ENCODE assay signal across 8 mouse cellular contexts in the genomic region with DNA sequence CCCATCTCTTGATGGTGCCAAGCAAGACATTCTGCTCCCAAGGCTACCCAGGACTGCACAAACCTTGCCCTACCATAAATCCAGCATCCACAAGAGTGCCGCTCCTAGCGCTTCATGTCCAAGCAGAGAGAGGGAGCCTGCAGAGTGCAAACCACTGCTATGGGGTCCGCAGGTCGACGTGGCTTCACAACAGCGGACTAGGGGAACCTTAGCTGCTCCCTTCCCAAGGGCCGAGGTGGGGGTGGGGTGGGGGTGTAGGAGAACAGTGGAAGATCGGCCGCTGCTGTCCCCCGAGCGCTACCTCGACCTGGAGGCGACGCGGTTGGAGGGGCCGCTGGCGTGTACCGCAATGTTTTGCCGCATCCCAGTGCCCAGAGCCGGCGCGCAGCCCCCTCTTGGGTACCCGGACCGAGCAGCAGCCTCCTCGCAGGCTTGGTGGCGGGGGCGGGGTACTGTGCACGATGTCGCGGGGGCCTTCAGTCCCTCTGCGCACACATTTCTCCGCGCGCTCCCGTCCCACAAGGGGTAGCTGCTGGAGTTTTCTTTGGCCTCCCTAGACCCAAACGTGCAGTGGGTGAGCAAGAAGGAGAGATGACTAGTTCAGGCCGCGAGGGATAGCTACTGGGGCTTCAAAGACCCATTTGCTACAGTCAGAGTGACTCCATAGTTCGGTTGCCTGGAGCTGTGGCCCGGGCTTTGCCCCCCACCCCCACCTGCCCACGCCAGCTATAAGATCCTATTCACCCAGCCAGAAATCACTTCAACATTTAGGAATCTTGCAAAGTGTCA. TPM values are rescaled to one million over a fixed set of nuclear protein-coding genes. Genes with fewer than 3 reads are reported as not detected.
DNase-seq lines count a peak whose midpoint lies in the region; ATAC-seq and TF ChIP-seq lines count a peak whose summit lies in the region.

No protein-coding gene starts in this region.

- DNase-seq in lung, embryonic 14.5 days = peak; percentile 0
- DNase-seq in lung, postnatal 36 days = no peak
- DNase-seq in intestine, embryonic 14.5 days (ENCODE audit: low spot score) = peak; percentile 52
- DNase-seq in urinary bladder, postnatal 36 days (ENCODE audit: low spot score in 2 of 2) = no peak
- no peak for DNase-seq in thymus, postnatal 36 days
- no peak for DNase-seq in adrenal gland, postnatal 14 days

- no peak; the same call in 1 of the 2 replicates for ATAC-seq in lung, embryonic 14.5 days (ENCODE audit: insufficient read depth)
- ATAC-seq in embryonic facial prominence, embryonic 12.5 days (ENCODE audit: insufficient number of reproducible peaks, insufficient read depth, low FRiP score, low TSS enrichment) = peak; percentile 26; the same call in 1 of the 2 replicates
- peak; percentile 47 for ATAC-seq in intestine, embryonic 14.5 days (replicated peaks; ENCODE audit: low FRiP score, low TSS enrichment, low read depth)
- peak; percentile 72 for ATAC-seq in midbrain, embryonic 13.5 days

- H3K4me2 ChIP-seq in lung, embryonic 14.5 days = peak overlapping the region; percentile 62
- H3K4me2 ChIP-seq in embryonic facial prominence, embryonic 12.5 days (replicated peaks) = peak overlapping the region; percentile 73
- H3K4me2 ChIP-seq in intestine, embryonic 14.5 days (ENCODE audit: low read length) = peak overlapping the region; percentile 60
- peak overlapping the region; percentile 59 for H3K4me2 ChIP-seq in midbrain, embryonic 13.5 days (replicated peaks)

- peak overlapping the region; percentile 36 for H3K4me3 ChIP-seq in lung, embryonic 14.5 days (ENCODE audit: low read depth, low read length)
- peak overlapping the region; percentile 45 for H3K4me3 ChIP-seq in embryonic facial prominence, embryonic 12.5 days
- H3K4me3 ChIP-seq in intestine, embryonic 14.5 days (ENCODE audit: low read depth, low read length) = peak overlapping the region; percentile 48
- peak overlapping the region; percentile 55 for H3K4me3 ChIP-seq in midbrain, embryonic 13.5 days (replicated peaks)

- TF ChIP-seq CTCF in lung, embryonic 14.5 days (IDR thresholded peaks at IDR 0.05; ENCODE audit: low read depth) = no peak

- WGBS in lung, embryonic 14.5 days = 9% methylated on average over 26 of the region's 41 CpGs
- 14% methylated on average over 39 of the region's 41 CpGs for WGBS in embryonic facial prominence, embryonic 12.5 days
- WGBS in intestine, embryonic 14.5 days = 9% methylated on average over 36 of the region's 41 CpGs
- WGBS in midbrain, embryonic 13.5 days = 11% methylated on average over 39 of the region's 41 CpGs

- H3K27ac ChIP-seq in lung, embryonic 14.5 days (ENCODE audit: low read depth) = no peak overlapping the region
- no peak overlapping the region for H3K27ac ChIP-seq in embryonic facial prominence, embryonic 12.5 days
- no peak overlapping the region for H3K27ac ChIP-seq in intestine, embryonic 14.5 days (ENCODE audit: low read depth)
- H3K27ac ChIP-seq in midbrain, embryonic 13.5 days = peak overlapping the region; percentile 82

- no peaks in the 10 kb centered on the region for H3K4me1 ChIP-seq in lung, embryonic 14.5 days (ENCODE audit: insufficient read depth)
- H3K4me1 ChIP-seq in embryonic facial prominence, embryonic 12.5 days = no peaks in the 10 kb centered on the region
- no peaks in the 10 kb centered on the region for H3K4me1 ChIP-seq in intestine, embryonic 14.5 days (replicated peaks; ENCODE audit: control insufficient read depth, insufficient read depth, low read length)
- H3K4me1 ChIP-seq in midbrain, embryonic 13.5 days (replicated peaks) = no peaks in the 10 kb centered on the region

- no peaks in the 10 kb centered on the region for H3K36me3 ChIP-seq in lung, embryonic 14.5 days (ENCODE audit: insufficient read depth)
- H3K36me3 ChIP-seq in embryonic facial prominence, embryonic 12.5 days = no peaks in the 10 kb centered on the region
- H3K36me3 ChIP-seq in intestine, embryonic 14.5 days (ENCODE audit: control insufficient read depth, insufficient read depth, low read length) = no peaks in the 10 kb centered on the region
- no peaks in the 10 kb centered on the region for H3K36me3 ChIP-seq in midbrain, embryonic 13.5 days

- peaks cover 3% of the 10 kb centered on the region; the same call in 1 of the 2 replicates for H3K27me3 ChIP-seq in lung, embryonic 14.5 days (ENCODE audit: insufficient read depth, low read length)
- 0 out of 2 replicates have a peak, but pooled peaks cover 3% of the 10 kb centered on the region for H3K27me3 ChIP-seq in embryonic facial prominence, embryonic 12.5 days
- no peaks in the 10 kb centered on the region for H3K27me3 ChIP-seq in intestine, embryonic 14.5 days (replicated peaks; ENCODE audit: control insufficient read depth, insufficient read depth, low read length)
- no peaks in the 10 kb centered on the region for H3K27me3 ChIP-seq in midbrain, embryonic 13.5 days

- H3K9me3 ChIP-seq in lung, embryonic 14.5 days (ENCODE audit: low read depth, low read length) = no peaks in the 10 kb centered on the region
- H3K9me3 ChIP-seq in embryonic facial prominence, embryonic 12.5 days = no peaks in the 10 kb centered on the region
- no peaks in the 10 kb centered on the region for H3K9me3 ChIP-seq in intestine, embryonic 14.5 days (ENCODE audit: control insufficient read depth, low read length)
- no peaks in the 10 kb centered on the region for H3K9me3 ChIP-seq in midbrain, embryonic 13.5 days

- H3K9ac ChIP-seq in lung, embryonic 14.5 days = no peak overlapping the region
- H3K9ac ChIP-seq in embryonic facial prominence, embryonic 12.5 days = peak overlapping the region; percentile 38; the same call in 1 of the 2 replicates
- H3K9ac ChIP-seq in intestine, embryonic 14.5 days (ENCODE audit: low read length) = no peak overlapping the region
- H3K9ac ChIP-seq in midbrain, embryonic 13.5 days (replicated peaks) = peak overlapping the region; percentile 69

RNA-seq across cellular contexts. Expression of a gene that starts 1.1 kb away (rescaled TPM):
- polyA plus RNA-seq in lung, embryonic 14.5 days (2014; fragmentation: Nextera tagmentation; extraction: Ambion mirVana) = 0.59 and 1.2 TPM in 2 replicates
- polyA plus RNA-seq in embryonic facial prominence, embryonic 12.5 days (2016; fragmentation: Nextera tagmentation; extraction: Ambion mirVana) = 3.8 and 4.4 TPM in 2 replicates
- 5.2 and 5.5 TPM in 2 replicates for polyA plus RNA-seq in intestine, embryonic 14.5 days (2014; fragmentation: Nextera tagmentation; extraction: Ambion mirVana)
- 8.9 and 9.3 TPM in 2 replicates for polyA plus RNA-seq in midbrain, embryonic 13.5 days (2015; fragmentation: Nextera tagmentation; extraction: Ambion mirVana)
- 0.11 and 0.59 TPM in 2 replicates for total RNA-seq in adrenal gland, postnatal 14 days (2021)

Comparison
In these comparisons a context has a peak if more than half of its experiments do, and no peak if none do; other contexts are left out.
1. DNase-seq: peak in lung, embryonic 14.5 days (single experiment) and intestine, embryonic 14.5 days (single experiment); none in lung, postnatal 36 days (single experiment), urinary bladder, postnatal 36 days (0 of 2), thymus, postnatal 36 days (0 of 2) and adrenal gland, postnatal 14 days (single experiment).
2. H3K9ac ChIP-seq: peak in embryonic facial prominence, embryonic 12.5 days (single experiment) and midbrain, embryonic 13.5 days (single experiment); none in lung, embryonic 14.5 days (single experiment) and intestine, embryonic 14.5 days (single experiment).
3. Peak in every context shown above with its lines, with median percentiles within 50 percentile points of each other: H3K4me2 ChIP-seq and H3K4me3 ChIP-seq.